Mouse (Mus musculus) bone marrow macrophage, adult 2 months (primary cell): ENCODE data around the gene Ltbp4.

Source experiments
- CTCF ChIP-seq: IDR thresholded peaks from 2 replicates; pipeline ENCODE4 v1.5.1; 2012; ENCODE audit warnings: low read depth, mild to moderate bottlenecking, low read length, moderate library complexity
- POLR2A ChIP-seq: IDR thresholded peaks from 2 replicates; pipeline ENCODE4 v1.6.1; 2012; ENCODE audit warnings: mild to moderate bottlenecking, low read depth, low read length, borderline replicate concordance

GRCm38 (mm10) chr7:27258205-27258899 lies 79.1 kb downstream of the Ltbp4 start, which contains the start of gene Numbl:
- TF ChIP-seq CTCF (no peak), POLR2A (no peak)
